Mouse (Mus musculus) myocyte (in vitro differentiated cells): ENCODE measurements around the gene Cenps.

ENCODE experiments used
- MAX ChIP-seq: IDR thresholded peaks from one replicate; pipeline ENCODE4 v1.6.1; 2011; ENCODE audit warnings: low read depth, mild to moderate bottlenecking, control low read depth
- MYOD1 ChIP-seq, 3 experiments: IDR thresholded peaks; one replicate each; pipeline ENCODE4 v1.6.1; 2011; ENCODE audit warnings: control low read depth in 2 of 3, low read depth in 2 of 3, mild to moderate bottlenecking in 2 of 3, moderate library complexity in 1 of 3; ENCODE audit not compliant: insufficient read length in 2 of 3, control insufficient read depth in 1 of 3
- POLR2A ChIP-seq: IDR thresholded peaks from one replicate; pipeline ENCODE4 v1.6.1; 2011; ENCODE audit warnings: low read depth, mild to moderate bottlenecking, control low read depth, moderate library complexity; ENCODE audit not compliant: insufficient read length
- POLR2AphosphoS2 ChIP-seq: IDR thresholded peaks from one replicate; pipeline ENCODE4 v1.6.1; 2011; ENCODE audit warnings: low read depth, control low read depth; ENCODE audit not compliant: insufficient read length

GRCm38 (mm10) chr4:149182192-149182591, 44.8 kb upstream of the Cenps start:
- TF ChIP-seq MYOD1 (IDR thresholded peaks at IDR 0.05; ENCODE audit: control insufficient read depth in 1 of 3, insufficient read length in 2 of 3, low read depth in 2 of 3) (no peak), POLR2A (no peak), POLR2AphosphoS2 (no peak), MAX (no peak)
